Mouse (Mus musculus): ENCODE data around the gene Olfr136.

The Olfr136 gene

GRCm38 (mm10) chr17:38329531-38329930 lies at the start of gene Olfr136:
Gene Olfr136 (plus strand): TSS chr17:38329831.
- DNase-seq, result no peak

- DNase-seq, result no peak
Measured at GRCm38 (mm10) chr17:38307470-38307869, 22.2 kb upstream of the Olfr136 start, which contains the start of gene Olfr137. Gene Olfr137 (minus strand): TSS chr17:38307570.
